Mouse (Mus musculus) ZHBTc4 (cell line): ENCODE measurements around the gene Magea3.
"Not testable (repeated sequence)": the region's sequence is repeated elsewhere in the genome, so short reads cannot be mapped to it uniquely, and the experiment has no call there.

Experiments used
- DNase-seq: peaks from one replicate; pipeline ENCODE4 v3.0.0-alpha.2; 2011; ENCODE audit warnings: low read depth, low spot score

Gene Magea3

GRCm38 (mm10) chrX:154949405-154949804, at the start of gene Magea3:
Gene Magea3 (minus strand): TSS chrX:154949505.
- not testable (repeated sequence) for DNase-seq

GRCm38 (mm10) chrX:154995750-154996149, 46.4 kb upstream of the Magea3 start, which contains the start of gene Magea8:
Gene Magea8 (minus strand): TSS chrX:154995850.
- not testable (repeated sequence) for DNase-seq

GRCm38 (mm10) chrX:154935887-154936286, 13.4 kb downstream of the Magea3 start, which contains the start of gene Magea6:
Gene Magea6 (minus strand): TSS chrX:154935987.
- not testable (repeated sequence) for DNase-seq
